Mouse (Mus musculus) G1E (cell line): ENCODE results near the gene Pard3. TPM values are rescaled to one million over a fixed set of nuclear protein-coding genes. Genes with fewer than 3 reads are reported as not detected.

Source experiments
- ATAC-seq: 2 replicates; pipeline ENCODE4 v1.8.0; 2016; ENCODE audit warnings: mild to moderate bottlenecking; ENCODE audit not compliant: insufficient number of reproducible peaks, poor library complexity, low FRiP score, severe bottlenecking; ENCODE audit errors: extremely low read depth
- DNase-seq: peaks from one replicate; pipeline ENCODE4 v3.0.0; 2012; ENCODE audit warnings: low spot score
- H3K27me3 ChIP-seq: 2 replicates; pipeline ENCODE4 v1.6.1; 2012; ENCODE audit warnings: mild to moderate bottlenecking, low read length, inconsistent platforms; ENCODE audit not compliant: insufficient read depth
- H3K36me3 ChIP-seq: replicated peaks from 2 replicates; pipeline ENCODE3; 2012; ENCODE audit warnings: mild to moderate bottlenecking, inconsistent platforms
- H3K4me1 ChIP-seq: 2 replicates; pipeline ENCODE4 v1.6.1; 2012; ENCODE audit warnings: low read depth, low read length, inconsistent platforms, mixed read lengths; ENCODE audit not compliant: insufficient read depth
- H3K4me3 ChIP-seq: 2 replicates; pipeline ENCODE4 v1.5.1; 2012; ENCODE audit warnings: low read depth, mild to moderate bottlenecking, inconsistent platforms, low read length, moderate library complexity, mixed read lengths
- H3K9me3 ChIP-seq: replicated peaks from 2 replicates; pipeline ENCODE4 v1.6.1; 2012; ENCODE audit warnings: inconsistent platforms
- CTCF ChIP-seq: IDR thresholded peaks from 2 replicates; pipeline ENCODE4 v1.5.1; 2012; ENCODE audit warnings: low read depth, low read length, inconsistent platforms, mixed read lengths
- GATA1 ChIP-seq: IDR thresholded peaks from 2 replicates; pipeline ENCODE4 v1.6.1; 2012; ENCODE audit warnings: borderline replicate concordance, low read length, inconsistent platforms, mixed read lengths
- GATA2 ChIP-seq: IDR thresholded peaks from 2 replicates; pipeline ENCODE4 v1.6.1; 2012; ENCODE audit warnings: low read depth, low read length, inconsistent platforms, borderline replicate concordance
- POLR2AphosphoS5 ChIP-seq: IDR thresholded peaks from 2 replicates; pipeline ENCODE4 v1.6.1; 2012; ENCODE audit warnings: low read depth, low read length, inconsistent platforms; ENCODE audit not compliant: insufficient replicate concordance
- TAL1 ChIP-seq: conservative IDR thresholded peaks from 2 replicates; pipeline ENCODE4 v1.6.1; 2012; ENCODE audit warnings: low read depth, low read length, inconsistent platforms, mixed read lengths
- polyA plus RNA-seq: library from polyadenylated mRNA; stranded (reverse); fragments of >175 nt; gene quantifications from 2 replicates; pipeline ENCODE4 v1.2.3, GENCODE M21; 2012
- total RNA-seq, 2 experiments: library from RNA; stranded (forward) in 1 of 2; stranded (reverse) in 1 of 2; fragments of 200-1000 nt in 1 of 2; fragments of >200 nt in 1 of 2; fragmentation: Nextera tagmentation in 1 of 2; gene quantifications; 2 replicates each; pipeline ENCODE4 v1.2.3; 2014 to 2017

Pard3 gene
- total and polyA plus RNA-seq, 3 experiments: 0.55 TPM; not detected in 2

GRCm38 (mm10) chr8:127424211-127424916 is 360.7 kb downstream of the Pard3 start:
- Histone ChIP-seq H3K9me3 (peaks cover 52% of the 10 kb centered on the region), H3K27me3 (no peaks in the 10 kb centered on the region), H3K4me1 (no peaks in the 10 kb centered on the region), H3K36me3 (no peaks in the 10 kb centered on the region), H3K4me3 (no peak overlapping the region)
- TF ChIP-seq GATA2 (no peak), POLR2AphosphoS5 (no peak), TAL1 (no peak), GATA1 (no peak), CTCF (no peak)
- DNase-seq (no peak), ATAC-seq (no peak)

- Histone ChIP-seq H3K27me3 (no peaks in the 10 kb centered on the region), H3K36me3 (no peaks in the 10 kb centered on the region), H3K4me1 (no peaks in the 10 kb centered on the region), H3K9me3 (peaks cover 41% of the 10 kb centered on the region), H3K4me3 (no peak overlapping the region)
- TF ChIP-seq GATA1 (no peak), CTCF (no peak), GATA2 (no peak), POLR2AphosphoS5 (no peak), TAL1 (no peak)
- no peak for DNase-seq
- ATAC-seq: no peak
These were observed 363.2 kb downstream of the Pard3 start for GRCm38 (mm10) chr8:127426857-127427256.

GRCm38 (mm10) chr8:127428004-127428403 is 364.3 kb downstream of the Pard3 start:
- Histone ChIP-seq H3K4me1 (no peaks in the 10 kb centered on the region), H3K36me3 (no peaks in the 10 kb centered on the region), H3K4me3 (no peak overlapping the region), H3K9me3 (peaks cover 45% of the 10 kb centered on the region), H3K27me3 (no peaks in the 10 kb centered on the region)
- TF ChIP-seq GATA1: no peak
- TF ChIP-seq CTCF: no peak
- no peak for TF ChIP-seq POLR2AphosphoS5
- TF ChIP-seq GATA2: no peak
- TF ChIP-seq TAL1: no peak
- ATAC-seq: no peak
- DNase-seq: no peak

GRCm38 (mm10) chr8:127431236-127431635 is 367.5 kb downstream of the Pard3 start:
- ATAC-seq: no peak
- H3K4me3 ChIP-seq: no peak overlapping the region
- H3K9me3 ChIP-seq: peaks cover 52% of the 10 kb centered on the region
- no peaks in the 10 kb centered on the region for H3K36me3 ChIP-seq
- DNase-seq: no peak
- TF ChIP-seq GATA2 (no peak), GATA1 (no peak)
- H3K4me1 ChIP-seq: no peaks in the 10 kb centered on the region
- no peaks in the 10 kb centered on the region for H3K27me3 ChIP-seq

- ATAC-seq (no peak), DNase-seq (no peak)
- Histone ChIP-seq H3K4me3 (no peak overlapping the region), H3K4me1 (no peaks in the 10 kb centered on the region), H3K27me3 (no peaks in the 10 kb centered on the region), H3K9me3 (peaks cover 67% of the 10 kb centered on the region), H3K36me3 (no peaks in the 10 kb centered on the region)
- no peak for TF ChIP-seq GATA2
- no peak for TF ChIP-seq CTCF
- TF ChIP-seq TAL1: no peak
- no peak for TF ChIP-seq GATA1
- no peak for TF ChIP-seq POLR2AphosphoS5
These were observed 372.3 kb downstream of the Pard3 start for GRCm38 (mm10) chr8:127435975-127436374.

- DNase-seq (no peak), ATAC-seq (no peak)
- no peak for TF ChIP-seq TAL1
- TF ChIP-seq CTCF: no peak
- no peak for TF ChIP-seq GATA2
- no peak for TF ChIP-seq GATA1
- TF ChIP-seq POLR2AphosphoS5: no peak
- Histone ChIP-seq H3K27me3 (no peaks in the 10 kb centered on the region), H3K9me3 (peaks cover 68% of the 10 kb centered on the region), H3K4me3 (no peak overlapping the region), H3K36me3 (no peaks in the 10 kb centered on the region), H3K4me1 (no peaks in the 10 kb centered on the region)
These were observed 374.0 kb downstream of the Pard3 start for GRCm38 (mm10) chr8:127437613-127438235.
